Mouse (Mus musculus): Measurements from ENCODE around the gene E2f6. TPM values are rescaled to one million over a fixed set of nuclear protein-coding genes. Genes with fewer than 3 reads are reported as not detected.
A peak's percentile ranks its signal among the peaks of the same experiment; 100 is the strongest.

Gene E2f6
- total and polyA plus RNA-seq, 2 experiments from 2014 or later: 34.1 to 50.4 TPM

- no peak overlapping the region for H3K4me2 ChIP-seq (ENCODE audit: low read depth, low read length)
- no peaks in the 10 kb centered on the region for H3K36me3 ChIP-seq (replicated peaks; ENCODE audit: control insufficient read depth, insufficient read depth, low read length)
- H3K4me3 ChIP-seq (ENCODE audit: low read depth, low read length): no peak overlapping the region
- WGBS: 87% methylated on average over 2 of the region's 2 CpGs
- ATAC-seq (ENCODE audit: insufficient read depth, low read depth) (no peak), DNase-seq (ENCODE audit: low spot score) (no peak)
- TF ChIP-seq CTCF (IDR thresholded peaks at IDR 0.05; ENCODE audit: low read depth): no peak
- no peak for TF ChIP-seq EP300 (IDR thresholded peaks at IDR 0.05; ENCODE audit: low read depth)
- H3K4me1 ChIP-seq (ENCODE audit: control insufficient read depth, insufficient read depth): no peaks in the 10 kb centered on the region
- no peaks in the 10 kb centered on the region for H3K27me3 ChIP-seq (ENCODE audit: control insufficient read depth, insufficient read depth, low read length)
- no peak overlapping the region for H3K27ac ChIP-seq (ENCODE audit: low read depth)
- no peaks in the 10 kb centered on the region for H3K9me3 ChIP-seq (replicated peaks; ENCODE audit: control insufficient read depth, low read length)
- no peak overlapping the region for H3K9ac ChIP-seq (replicated peaks; ENCODE audit: low read depth, low read length)
These were observed 49.0 kb downstream of the E2f6 start for GRCm38 (mm10) chr12:16859781-16860180.

DNA sequence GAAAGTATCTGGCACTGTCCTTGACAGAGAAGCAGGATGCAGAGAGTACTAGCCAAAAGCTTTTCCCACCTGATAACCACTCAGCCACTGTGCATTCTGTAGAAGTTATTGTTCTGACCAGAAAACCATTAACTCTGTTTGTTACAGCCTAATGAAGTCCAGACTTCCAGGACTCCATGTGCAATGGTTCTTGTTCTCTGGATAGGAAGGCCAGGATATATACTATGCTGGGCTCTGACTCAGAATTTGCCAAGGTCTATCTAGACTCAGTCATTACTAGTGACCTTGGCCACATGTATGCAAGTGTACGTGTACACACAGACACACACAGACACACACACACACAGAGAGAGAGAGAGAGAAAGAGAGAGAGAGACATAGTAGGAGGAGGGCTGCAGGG lies 49.8 kb downstream of the E2f6 start:
- no peak overlapping the region for H3K27ac ChIP-seq (ENCODE audit: low read depth)
- H3K36me3 ChIP-seq (replicated peaks; ENCODE audit: control insufficient read depth, insufficient read depth, low read length): no peaks in the 10 kb centered on the region
- WGBS: 48% methylated on average over 1 of the region's 1 CpGs
- no peak for TF ChIP-seq EP300 (IDR thresholded peaks at IDR 0.05; ENCODE audit: low read depth)
- no peak for TF ChIP-seq CTCF (IDR thresholded peaks at IDR 0.05; ENCODE audit: low read depth)
- H3K4me1 ChIP-seq (ENCODE audit: control insufficient read depth, insufficient read depth): no peaks in the 10 kb centered on the region
- H3K9me3 ChIP-seq (replicated peaks; ENCODE audit: control insufficient read depth, low read length): no peaks in the 10 kb centered on the region
- H3K27me3 ChIP-seq (ENCODE audit: control insufficient read depth, insufficient read depth, low read length): no peaks in the 10 kb centered on the region
- H3K4me2 ChIP-seq (ENCODE audit: low read depth, low read length): no peak overlapping the region
- DNase-seq (ENCODE audit: low spot score): no peak
- no peak overlapping the region for H3K9ac ChIP-seq (replicated peaks; ENCODE audit: low read depth, low read length)
- H3K4me3 ChIP-seq (ENCODE audit: low read depth, low read length): no peak overlapping the region
- no peak for ATAC-seq (ENCODE audit: insufficient read depth, low read depth)

- TF ChIP-seq CTCF (IDR thresholded peaks at IDR 0.05; ENCODE audit: low read depth): no peak
- TF ChIP-seq EP300 (IDR thresholded peaks at IDR 0.05; ENCODE audit: low read depth): no peak
- Histone ChIP-seq H3K4me2 (ENCODE audit: low read depth, low read length) (no peak overlapping the region), H3K4me3 (ENCODE audit: low read depth, low read length) (no peak overlapping the region), H3K27ac (ENCODE audit: low read depth) (no peak overlapping the region), H3K9ac (replicated peaks; ENCODE audit: low read depth, low read length) (no peak overlapping the region), H3K36me3 (replicated peaks; ENCODE audit: control insufficient read depth, insufficient read depth, low read length) (no peaks in the 10 kb centered on the region), H3K4me1 (ENCODE audit: control insufficient read depth, insufficient read depth) (peaks cover under 1% of the 10 kb centered on the region; the same call in 1 of the 2 replicates), H3K9me3 (replicated peaks; ENCODE audit: control insufficient read depth, low read length) (no peaks in the 10 kb centered on the region), H3K27me3 (ENCODE audit: control insufficient read depth, insufficient read depth, low read length) (no peaks in the 10 kb centered on the region)
- DNase-seq (ENCODE audit: low spot score): no peak
- 55% methylated on average over 3 of the region's 3 CpGs for WGBS
- ATAC-seq (ENCODE audit: insufficient read depth, low read depth): no peak
These were observed 50.2 kb downstream of the E2f6 start for GRCm38 (mm10) chr12:16860961-16861360.

DNA sequence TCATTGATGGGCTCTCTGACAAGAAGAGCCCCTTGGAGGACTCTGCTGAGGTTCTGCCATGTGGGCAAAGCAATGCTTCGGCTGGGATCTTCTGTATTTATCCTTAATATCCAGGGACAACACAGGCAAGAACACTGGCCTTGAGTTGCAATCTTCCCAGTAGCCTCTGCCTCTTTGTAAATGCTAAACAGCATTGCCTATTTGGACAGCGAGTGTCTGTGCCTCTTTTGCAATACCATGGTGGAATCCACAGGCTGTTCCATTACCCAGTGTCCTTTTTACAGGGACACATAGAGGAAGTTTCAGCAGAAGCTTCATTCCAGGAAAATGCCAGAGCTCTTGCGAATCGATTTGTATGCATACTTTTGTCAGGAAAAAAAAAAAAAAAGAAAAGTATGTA lies 53.7 kb downstream of the E2f6 start:
- Histone ChIP-seq H3K4me3 (ENCODE audit: low read depth, low read length) (no peak overlapping the region), H3K27ac (ENCODE audit: low read depth) (no peak overlapping the region), H3K9ac (replicated peaks; ENCODE audit: low read depth, low read length) (no peak overlapping the region), H3K27me3 (ENCODE audit: control insufficient read depth, insufficient read depth, low read length) (no peaks in the 10 kb centered on the region), H3K4me2 (ENCODE audit: low read depth, low read length) (no peak overlapping the region), H3K4me1 (ENCODE audit: control insufficient read depth, insufficient read depth) (peaks cover 19% of the 10 kb centered on the region), H3K36me3 (replicated peaks; ENCODE audit: control insufficient read depth, insufficient read depth, low read length) (no peaks in the 10 kb centered on the region), H3K9me3 (replicated peaks; ENCODE audit: control insufficient read depth, low read length) (no peaks in the 10 kb centered on the region)
- WGBS: 68% methylated on average over 4 of the region's 4 CpGs
- ATAC-seq (ENCODE audit: insufficient read depth, low read depth) (no peak), DNase-seq (ENCODE audit: low spot score) (no peak)
- no peak for TF ChIP-seq CTCF (IDR thresholded peaks at IDR 0.05; ENCODE audit: low read depth)
- no peak for TF ChIP-seq EP300 (IDR thresholded peaks at IDR 0.05; ENCODE audit: low read depth)

DNA sequence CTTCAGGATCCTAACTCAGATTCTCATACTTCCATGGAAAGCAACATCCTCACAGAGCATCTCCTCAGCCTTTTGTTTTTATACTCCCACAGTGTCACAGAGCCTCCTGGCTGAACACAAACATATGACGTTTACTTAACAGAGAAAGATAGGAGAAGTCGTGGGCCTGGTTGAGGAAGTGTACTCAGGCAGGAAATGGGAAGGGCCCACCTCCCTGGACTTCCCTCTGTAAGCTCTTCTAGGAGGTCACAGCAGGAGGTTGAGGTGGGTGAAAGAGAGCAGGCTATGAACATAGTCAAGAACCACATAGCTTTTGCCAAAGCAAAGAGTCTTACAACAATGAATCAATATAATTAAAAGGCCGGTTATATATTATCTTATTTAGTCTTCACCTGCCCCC lies 55.1 kb downstream of the E2f6 start:
- no peak overlapping the region for H3K4me2 ChIP-seq (ENCODE audit: low read depth, low read length)
- H3K9me3 ChIP-seq (replicated peaks; ENCODE audit: control insufficient read depth, low read length): no peaks in the 10 kb centered on the region
- ATAC-seq (ENCODE audit: insufficient read depth, low read depth) (no peak), DNase-seq (ENCODE audit: low spot score) (peak; percentile 74)
- no peaks in the 10 kb centered on the region for H3K36me3 ChIP-seq (replicated peaks; ENCODE audit: control insufficient read depth, insufficient read depth, low read length)
- no peak overlapping the region for H3K9ac ChIP-seq (replicated peaks; ENCODE audit: low read depth, low read length)
- H3K4me3 ChIP-seq (ENCODE audit: low read depth, low read length): no peak overlapping the region
- WGBS: 39% methylated on average over 3 of the region's 3 CpGs
- H3K27me3 ChIP-seq (ENCODE audit: control insufficient read depth, insufficient read depth, low read length): no peaks in the 10 kb centered on the region
- peaks cover 32% of the 10 kb centered on the region for H3K4me1 ChIP-seq (ENCODE audit: control insufficient read depth, insufficient read depth)
- TF ChIP-seq CTCF (IDR thresholded peaks at IDR 0.05; ENCODE audit: low read depth) (no peak), EP300 (IDR thresholded peaks at IDR 0.05; ENCODE audit: low read depth) (no peak)
- H3K27ac ChIP-seq (ENCODE audit: low read depth): peak overlapping the region; percentile 62

DNA sequence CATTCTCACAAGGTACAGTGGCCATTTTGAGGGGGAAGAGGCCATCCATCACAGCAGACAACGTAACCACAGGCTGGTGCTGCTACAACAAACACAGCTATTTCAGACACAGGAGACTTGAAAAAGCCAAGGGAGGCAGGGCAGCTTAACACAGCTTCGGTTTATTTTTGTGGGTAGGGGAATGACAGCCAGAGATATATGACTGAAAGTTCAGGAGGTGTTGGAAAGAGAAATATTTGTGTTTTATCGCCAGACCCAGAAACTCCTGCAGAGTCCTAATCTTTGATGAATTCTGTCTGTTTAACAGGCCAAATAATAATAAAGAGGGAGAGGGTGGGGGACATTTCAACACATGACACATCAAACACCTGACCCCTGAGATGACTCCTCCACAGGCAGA lies 55.7 kb downstream of the E2f6 start:
- Histone ChIP-seq H3K4me1 (ENCODE audit: control insufficient read depth, insufficient read depth) (peaks cover 36% of the 10 kb centered on the region), H3K36me3 (replicated peaks; ENCODE audit: control insufficient read depth, insufficient read depth, low read length) (no peaks in the 10 kb centered on the region), H3K4me3 (ENCODE audit: low read depth, low read length) (no peak overlapping the region), H3K27me3 (ENCODE audit: control insufficient read depth, insufficient read depth, low read length) (no peaks in the 10 kb centered on the region), H3K9ac (replicated peaks; ENCODE audit: low read depth, low read length) (no peak overlapping the region), H3K27ac (ENCODE audit: low read depth) (peak overlapping the region; percentile 62), H3K9me3 (replicated peaks; ENCODE audit: control insufficient read depth, low read length) (no peaks in the 10 kb centered on the region), H3K4me2 (ENCODE audit: low read depth, low read length) (no peak overlapping the region)
- ATAC-seq (ENCODE audit: insufficient read depth, low read depth) (no peak), DNase-seq (ENCODE audit: low spot score) (no peak)
- no peak for TF ChIP-seq EP300 (IDR thresholded peaks at IDR 0.05; ENCODE audit: low read depth)
- TF ChIP-seq CTCF (IDR thresholded peaks at IDR 0.05; ENCODE audit: low read depth): no peak
- WGBS: 21% methylated on average over 3 of the region's 3 CpGs

Data from heart, postnatal 0 days (tissue).